Mouse (Mus musculus): ENCODE data around the gene Pofut2.

DNA sequence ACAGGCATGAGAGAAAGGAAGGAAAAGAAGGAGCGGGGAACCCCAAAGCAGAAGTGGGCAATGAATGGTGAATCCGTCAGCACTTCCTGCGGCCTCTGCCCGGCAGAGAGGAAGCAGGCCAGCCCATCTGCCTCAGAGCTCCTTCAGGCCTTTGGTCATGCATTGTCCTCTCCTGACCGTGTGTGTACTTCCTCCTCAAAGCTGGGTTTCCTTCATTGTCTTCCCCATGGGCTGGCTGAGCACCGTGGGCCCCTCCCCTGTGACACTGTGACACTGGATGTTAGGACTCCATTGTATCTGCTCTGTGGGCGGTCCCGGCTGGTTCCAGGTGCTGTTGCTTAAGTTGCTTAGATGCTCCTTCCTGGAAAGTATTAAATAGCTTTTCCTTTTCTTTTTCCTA lies 7.3 kb downstream of the Pofut2 start:
- TF ChIP-seq CTCF (conservative IDR thresholded peaks at IDR 0.05; ENCODE audit: insufficient read depth, insufficient read length, low read depth, low read length): no peak
- no peak for TF ChIP-seq POLR2A (IDR thresholded peaks at IDR 0.05; ENCODE audit: low read depth, low read length)

Data from kidney, adult 2 months (tissue).